Mouse (Mus musculus): ENCODE results near the gene 0610037L13Rik. TPM values are rescaled to one million over a fixed set of nuclear protein-coding genes. Genes with fewer than 3 reads are reported as not detected.

0610037L13Rik gene
- 94.2 and 119 TPM in 2 replicates for polyA plus RNA-seq (2015; fragmentation: Nextera tagmentation; extraction: Ambion mirVana)

DNA sequence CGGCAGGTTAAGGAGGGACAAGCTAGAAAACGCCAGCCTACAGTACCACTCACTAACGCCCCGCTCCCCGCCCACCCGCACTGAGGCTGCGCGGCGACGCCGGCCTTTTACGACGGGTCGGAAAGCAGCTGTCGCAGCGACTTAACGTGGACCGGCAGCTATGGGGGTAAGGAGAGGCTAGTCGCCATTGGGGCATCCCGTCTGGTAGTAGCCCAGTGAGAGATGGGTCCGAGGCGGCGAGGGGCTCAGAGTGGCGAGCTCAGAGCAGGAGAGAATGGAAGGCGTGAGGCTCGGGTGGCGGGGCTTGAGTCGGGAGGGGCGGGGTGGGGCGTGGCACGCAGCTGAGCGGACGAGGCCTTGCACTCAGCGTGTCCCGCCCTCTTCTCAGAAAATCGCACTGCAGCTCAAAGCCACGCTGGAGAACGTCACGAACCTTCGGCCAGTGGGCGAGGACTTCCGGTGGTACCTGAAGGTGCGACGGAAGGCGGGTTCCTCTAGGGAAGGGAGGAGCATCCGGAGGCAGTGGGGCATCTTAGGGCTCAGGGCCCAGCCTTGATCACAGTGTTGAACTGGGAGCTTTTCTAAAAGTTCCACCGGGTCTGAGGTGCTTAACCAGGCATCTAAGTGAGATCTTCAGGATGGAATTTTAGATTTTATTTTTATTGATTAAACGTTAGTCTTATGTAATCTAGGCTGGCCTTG is at the start of gene 0610037L13Rik:
0610037L13Rik (plus strand) TSS at position 83 of the 702 bp plus-strand sequence.
- WGBS: 1% methylated on average over 45 of the region's 48 CpGs
- peak within 1 kb of the TSS; percentile 75 for H3K4me2 ChIP-seq (ENCODE audit: low read depth, low read length)
- H3K27me3 ChIP-seq (ENCODE audit: control insufficient read depth, insufficient read depth, low read length): no peaks in the 10 kb centered on the region
- peak; percentile 96 for ATAC-seq (ENCODE audit: insufficient read depth, low FRiP score)
- peak within 1 kb of the TSS; percentile 62 for H3K4me3 ChIP-seq (replicated peaks; ENCODE audit: low read length)
- H3K4me1 ChIP-seq (ENCODE audit: control insufficient read depth, insufficient read depth, low read length): no peaks in the 10 kb centered on the region
- H3K9me3 ChIP-seq (replicated peaks; ENCODE audit: control insufficient read depth, low read length): no peaks in the 10 kb centered on the region
- peak within 1 kb of the TSS; percentile 90 for H3K27ac ChIP-seq (ENCODE audit: low read length)
- peak within 1 kb of the TSS; percentile 72 for H3K9ac ChIP-seq (ENCODE audit: low read length)
- peaks cover 3% of the 10 kb centered on the region; the same call in 1 of the 2 replicates for H3K36me3 ChIP-seq (ENCODE audit: control insufficient read depth, insufficient read depth, low read length)

DNA sequence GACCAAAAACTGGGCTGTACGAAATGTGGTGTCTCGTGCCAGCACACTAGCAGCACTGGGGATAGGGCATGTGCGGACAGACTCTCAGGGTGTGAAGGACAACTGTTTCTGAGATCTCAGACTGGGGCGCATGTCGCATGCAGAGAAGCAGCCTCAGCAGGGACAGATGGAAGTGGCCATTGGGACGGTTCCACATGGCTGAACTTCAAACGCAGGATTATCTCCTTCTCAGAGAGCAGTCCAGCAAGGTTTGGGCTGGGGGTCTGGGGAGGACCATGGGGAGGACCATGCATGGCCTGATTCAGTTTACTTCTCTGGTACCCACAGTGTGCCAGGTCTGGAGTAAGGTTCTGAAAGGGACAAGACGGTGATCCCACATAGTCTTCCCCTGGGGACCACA is 45.9 kb upstream of the 0610037L13Rik start:
- WGBS: 92% methylated on average over 8 of the region's 8 CpGs
- H3K4me2 ChIP-seq (ENCODE audit: low read depth, low read length): no peak overlapping the region
- H3K4me3 ChIP-seq (replicated peaks; ENCODE audit: low read length): no peak overlapping the region
- no peaks in the 10 kb centered on the region for H3K36me3 ChIP-seq (ENCODE audit: control insufficient read depth, insufficient read depth, low read length)
- peaks cover 12% of the 10 kb centered on the region for H3K27me3 ChIP-seq (ENCODE audit: control insufficient read depth, insufficient read depth, low read length)
- H3K9ac ChIP-seq (ENCODE audit: low read length): no peak overlapping the region
- no peaks in the 10 kb centered on the region for H3K4me1 ChIP-seq (ENCODE audit: control insufficient read depth, insufficient read depth, low read length)
- ATAC-seq (ENCODE audit: insufficient read depth, low FRiP score): no peak
- H3K27ac ChIP-seq (ENCODE audit: low read length): no peak overlapping the region
- no peaks in the 10 kb centered on the region for H3K9me3 ChIP-seq (replicated peaks; ENCODE audit: control insufficient read depth, low read length)

DNA sequence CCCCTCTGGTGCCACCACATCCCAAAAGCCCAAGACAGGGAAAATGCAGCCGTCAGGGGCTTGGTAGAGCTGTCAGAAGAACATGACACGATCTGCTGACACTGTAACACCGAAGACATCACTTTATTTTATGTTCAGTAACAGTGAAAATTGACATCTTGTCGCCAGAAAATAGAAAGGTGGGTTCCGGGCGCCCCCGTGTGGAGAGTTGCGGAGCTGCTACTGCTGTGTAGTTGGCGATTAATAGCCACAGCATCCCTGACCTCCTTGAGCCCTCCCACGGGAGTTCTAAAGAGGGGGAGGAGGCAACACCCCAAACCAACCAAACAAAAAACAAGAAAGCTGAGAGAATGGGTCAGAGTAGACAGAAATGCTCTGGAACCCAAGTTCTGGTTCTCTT is 44.6 kb upstream of the 0610037L13Rik start:
- H3K9me3 ChIP-seq (replicated peaks; ENCODE audit: control insufficient read depth, low read length): no peaks in the 10 kb centered on the region
- no peaks in the 10 kb centered on the region for H3K4me1 ChIP-seq (ENCODE audit: control insufficient read depth, insufficient read depth, low read length)
- H3K27me3 ChIP-seq (ENCODE audit: control insufficient read depth, insufficient read depth, low read length): peaks cover 12% of the 10 kb centered on the region
- WGBS: 1% methylated on average over 10 of the region's 10 CpGs
- H3K4me3 ChIP-seq (replicated peaks; ENCODE audit: low read length): no peak overlapping the region
- H3K36me3 ChIP-seq (ENCODE audit: control insufficient read depth, insufficient read depth, low read length): no peaks in the 10 kb centered on the region
- H3K9ac ChIP-seq (ENCODE audit: low read length): no peak overlapping the region
- no peak overlapping the region for H3K27ac ChIP-seq (ENCODE audit: low read length)
- ATAC-seq (ENCODE audit: insufficient read depth, low FRiP score): no peak
- H3K4me2 ChIP-seq (ENCODE audit: low read depth, low read length): no peak overlapping the region

DNA sequence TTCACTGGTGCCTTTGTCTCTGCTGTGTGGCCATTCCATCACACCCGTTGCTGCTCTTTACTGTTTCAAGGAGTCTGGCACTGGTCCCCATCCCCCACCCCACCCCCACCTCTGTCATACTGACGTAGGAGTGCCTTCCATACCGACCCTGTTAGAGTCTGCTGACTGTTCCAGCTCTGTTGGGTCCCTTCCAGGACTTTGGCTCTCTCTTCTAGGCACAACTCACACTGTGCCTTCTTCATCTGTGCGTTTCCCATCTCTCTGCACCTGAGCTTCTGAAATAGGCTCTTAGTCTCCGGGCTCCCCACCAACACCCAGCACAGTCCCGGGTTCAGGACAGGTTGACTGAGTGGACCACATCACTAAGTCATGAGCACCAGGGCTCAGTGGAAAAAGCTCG is 42.8 kb upstream of the 0610037L13Rik start:
- Histone ChIP-seq H3K4me2 (ENCODE audit: low read depth, low read length) (no peak overlapping the region), H3K27ac (ENCODE audit: low read length) (no peak overlapping the region), H3K4me1 (ENCODE audit: control insufficient read depth, insufficient read depth, low read length) (no peaks in the 10 kb centered on the region), H3K36me3 (ENCODE audit: control insufficient read depth, insufficient read depth, low read length) (no peaks in the 10 kb centered on the region), H3K9ac (ENCODE audit: low read length) (no peak overlapping the region), H3K4me3 (replicated peaks; ENCODE audit: low read length) (no peak overlapping the region), H3K27me3 (ENCODE audit: control insufficient read depth, insufficient read depth, low read length) (peaks cover 12% of the 10 kb centered on the region), H3K9me3 (replicated peaks; ENCODE audit: control insufficient read depth, low read length) (no peaks in the 10 kb centered on the region)
- ATAC-seq (ENCODE audit: insufficient read depth, low FRiP score): no peak
- 65% methylated on average over 7 of the region's 7 CpGs for WGBS

DNA sequence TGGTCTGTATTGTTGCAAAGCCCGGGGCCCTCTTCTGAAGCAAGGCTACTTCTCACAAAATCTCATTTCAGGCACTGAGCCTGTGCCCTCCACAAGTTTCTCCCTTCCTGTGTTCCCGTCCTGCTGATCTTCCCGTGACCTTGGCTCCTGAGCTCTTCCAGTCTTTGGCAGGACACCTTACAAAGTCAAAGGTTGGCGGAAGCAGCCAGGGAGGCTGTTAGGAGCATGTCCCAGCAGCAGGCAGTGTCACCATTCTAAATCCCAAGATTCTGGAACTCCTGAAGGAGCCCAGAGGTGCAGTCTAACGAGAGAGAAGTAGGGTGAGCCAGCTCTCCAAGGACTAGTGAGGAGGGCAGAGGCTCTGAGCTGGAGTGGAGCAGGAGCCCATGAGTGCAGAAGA is 41.1 kb upstream of the 0610037L13Rik start:
- Histone ChIP-seq H3K27me3 (ENCODE audit: control insufficient read depth, insufficient read depth, low read length) (peaks cover 12% of the 10 kb centered on the region), H3K9ac (ENCODE audit: low read length) (no peak overlapping the region), H3K36me3 (ENCODE audit: control insufficient read depth, insufficient read depth, low read length) (no peaks in the 10 kb centered on the region), H3K9me3 (replicated peaks; ENCODE audit: control insufficient read depth, low read length) (no peaks in the 10 kb centered on the region), H3K4me3 (replicated peaks; ENCODE audit: low read length) (no peak overlapping the region), H3K4me1 (ENCODE audit: control insufficient read depth, insufficient read depth, low read length) (no peaks in the 10 kb centered on the region), H3K4me2 (ENCODE audit: low read depth, low read length) (no peak overlapping the region), H3K27ac (ENCODE audit: low read length) (no peak overlapping the region)
- ATAC-seq (ENCODE audit: insufficient read depth, low FRiP score): no peak
- 83% methylated on average over 5 of the region's 5 CpGs for WGBS

DNA sequence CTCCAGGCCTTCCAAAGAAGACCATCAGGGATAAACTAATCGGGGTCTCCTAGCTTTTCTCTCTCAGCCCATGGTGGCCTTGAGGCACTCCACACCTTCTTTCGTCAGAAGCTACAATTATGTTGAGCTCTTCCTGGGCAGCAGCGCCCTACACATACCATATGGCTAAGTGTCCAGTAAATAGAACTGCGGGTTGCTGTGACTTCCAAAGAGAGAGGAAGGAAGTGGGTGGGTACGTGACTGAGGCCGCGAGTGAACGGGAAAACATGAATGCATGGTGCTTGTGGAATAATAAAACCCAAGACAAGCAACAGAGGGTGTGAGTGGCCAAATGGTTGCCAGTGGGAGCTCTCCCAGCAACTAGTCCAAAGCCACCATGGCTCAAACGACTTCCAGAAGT is 40.0 kb upstream of the 0610037L13Rik start:
- no peaks in the 10 kb centered on the region for H3K9me3 ChIP-seq (replicated peaks; ENCODE audit: control insufficient read depth, low read length)
- no peak overlapping the region for H3K4me3 ChIP-seq (replicated peaks; ENCODE audit: low read length)
- no peak overlapping the region for H3K9ac ChIP-seq (ENCODE audit: low read length)
- no peak overlapping the region for H3K4me2 ChIP-seq (ENCODE audit: low read depth, low read length)
- H3K27me3 ChIP-seq (ENCODE audit: control insufficient read depth, insufficient read depth, low read length): peaks cover 12% of the 10 kb centered on the region
- ATAC-seq (ENCODE audit: insufficient read depth, low FRiP score): no peak
- H3K27ac ChIP-seq (ENCODE audit: low read length): no peak overlapping the region
- no peaks in the 10 kb centered on the region for H3K4me1 ChIP-seq (ENCODE audit: control insufficient read depth, insufficient read depth, low read length)
- no peaks in the 10 kb centered on the region for H3K36me3 ChIP-seq (ENCODE audit: control insufficient read depth, insufficient read depth, low read length)
- 74% methylated on average over 9 of the region's 9 CpGs for WGBS

DNA sequence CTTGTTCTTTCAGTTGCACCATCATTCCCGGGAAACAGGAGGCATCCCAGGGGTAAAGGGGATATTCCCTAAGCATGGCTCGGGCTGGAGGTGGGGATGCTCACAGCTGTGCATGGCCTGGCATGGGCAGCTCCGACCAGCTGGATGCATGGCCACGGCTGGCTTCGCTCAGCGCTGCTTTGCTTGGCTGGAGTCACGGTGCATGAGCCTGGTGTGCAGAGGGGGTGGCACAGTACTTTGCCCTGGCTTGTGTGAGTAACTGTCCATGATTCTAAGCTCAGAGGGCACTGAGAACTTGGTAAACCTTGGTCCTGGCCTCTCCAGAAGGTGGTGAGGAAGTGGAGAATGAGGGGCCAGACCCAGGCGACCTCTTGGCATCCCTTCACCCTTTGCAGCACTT is 39.5 kb upstream of the 0610037L13Rik start:
- no peak overlapping the region for H3K9ac ChIP-seq (ENCODE audit: low read length)
- no peak overlapping the region for H3K4me2 ChIP-seq (ENCODE audit: low read depth, low read length)
- no peak overlapping the region for H3K4me3 ChIP-seq (replicated peaks; ENCODE audit: low read length)
- no peaks in the 10 kb centered on the region for H3K4me1 ChIP-seq (ENCODE audit: control insufficient read depth, insufficient read depth, low read length)
- ATAC-seq (ENCODE audit: insufficient read depth, low FRiP score): no peak
- 92% methylated on average over 8 of the region's 8 CpGs for WGBS
- no peaks in the 10 kb centered on the region for H3K36me3 ChIP-seq (ENCODE audit: control insufficient read depth, insufficient read depth, low read length)
- H3K27ac ChIP-seq (ENCODE audit: low read length): no peak overlapping the region
- no peaks in the 10 kb centered on the region for H3K9me3 ChIP-seq (replicated peaks; ENCODE audit: control insufficient read depth, low read length)
- H3K27me3 ChIP-seq (ENCODE audit: control insufficient read depth, insufficient read depth, low read length): peaks cover 12% of the 10 kb centered on the region

DNA sequence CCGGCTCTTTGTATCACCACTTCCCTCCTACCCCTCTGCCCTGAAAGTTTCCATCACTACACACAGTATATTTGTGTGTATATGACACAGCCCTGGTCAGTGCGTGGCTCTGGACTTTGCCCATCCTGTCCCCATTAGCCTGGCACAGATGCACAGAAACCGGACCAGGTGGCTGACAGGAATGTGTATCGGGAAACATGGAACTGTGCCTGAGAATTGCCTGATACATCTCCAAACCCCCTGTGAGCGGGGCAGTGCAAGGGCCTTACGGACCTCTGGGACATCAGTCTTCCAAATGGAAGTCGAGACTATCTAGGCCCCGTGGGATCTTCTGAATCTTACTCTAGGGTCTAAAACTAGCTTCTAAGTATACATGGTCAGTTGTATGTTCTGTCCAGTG is 36.3 kb upstream of the 0610037L13Rik start:
- H3K4me1 ChIP-seq (ENCODE audit: control insufficient read depth, insufficient read depth, low read length): no peaks in the 10 kb centered on the region
- no peaks in the 10 kb centered on the region for H3K27me3 ChIP-seq (ENCODE audit: control insufficient read depth, insufficient read depth, low read length)
- H3K4me3 ChIP-seq (replicated peaks; ENCODE audit: low read length): no peak overlapping the region
- 92% methylated on average over 8 of the region's 8 CpGs for WGBS
- no peaks in the 10 kb centered on the region for H3K9me3 ChIP-seq (replicated peaks; ENCODE audit: control insufficient read depth, low read length)
- ATAC-seq (ENCODE audit: insufficient read depth, low FRiP score): no peak
- no peaks in the 10 kb centered on the region for H3K36me3 ChIP-seq (ENCODE audit: control insufficient read depth, insufficient read depth, low read length)
- H3K9ac ChIP-seq (ENCODE audit: low read length): no peak overlapping the region
- H3K27ac ChIP-seq (ENCODE audit: low read length): no peak overlapping the region
- H3K4me2 ChIP-seq (ENCODE audit: low read depth, low read length): no peak overlapping the region

DNA sequence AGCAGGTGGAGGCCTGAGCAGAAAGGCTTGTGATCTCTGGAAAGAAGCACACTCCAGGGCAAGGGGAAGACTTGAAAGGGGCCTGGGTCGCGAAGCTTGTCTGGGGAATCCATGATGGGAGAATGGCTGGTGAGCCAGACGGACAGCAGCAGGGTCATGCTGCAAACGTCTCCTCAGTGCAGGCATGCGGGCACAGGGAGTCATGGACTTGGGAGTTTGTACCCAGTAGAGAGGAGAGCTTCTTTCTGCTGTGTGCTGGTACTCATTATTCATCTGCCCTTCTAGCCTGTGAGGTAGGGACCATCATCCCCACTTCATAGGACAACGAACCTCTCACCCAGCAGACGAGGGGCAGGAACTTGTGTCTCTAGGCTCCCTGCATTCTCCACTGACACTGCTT is 35.8 kb upstream of the 0610037L13Rik start:
- Histone ChIP-seq H3K4me3 (replicated peaks; ENCODE audit: low read length) (no peak overlapping the region), H3K4me2 (ENCODE audit: low read depth, low read length) (no peak overlapping the region), H3K4me1 (ENCODE audit: control insufficient read depth, insufficient read depth, low read length) (no peaks in the 10 kb centered on the region), H3K9ac (ENCODE audit: low read length) (no peak overlapping the region), H3K9me3 (replicated peaks; ENCODE audit: control insufficient read depth, low read length) (no peaks in the 10 kb centered on the region), H3K27ac (ENCODE audit: low read length) (no peak overlapping the region), H3K36me3 (ENCODE audit: control insufficient read depth, insufficient read depth, low read length) (no peaks in the 10 kb centered on the region), H3K27me3 (ENCODE audit: control insufficient read depth, insufficient read depth, low read length) (no peaks in the 10 kb centered on the region)
- ATAC-seq (ENCODE audit: insufficient read depth, low FRiP score): no peak
- WGBS: 90% methylated on average over 7 of the region's 7 CpGs

Data from stomach, embryonic 16.5 days (tissue).